ENCODE assay signal across 16 mouse cellular contexts in genomic region chr14:71142465-71142864, GRCm38 (mm10).
"Had no signal": no experiment of that assay in that cellular context is flagged by ENCODE, and none has a peak within 500 bp of the region (broad histone marks: within the 10 kb centered on the region; RNA-seq: fewer than 3 reads in every experiment).

No protein-coding gene starts in this region.

- H3K9ac ChIP-seq: neural tube, embryonic 12.5 days; neural tube, embryonic 13.5 days; neural tube, embryonic 15.5 days; stomach, embryonic 15.5 days had no signal

- H3K9me3 ChIP-seq: neural tube, embryonic 12.5 days; neural tube, embryonic 13.5 days; neural tube, embryonic 15.5 days; stomach, embryonic 15.5 days had no signal

- DNase-seq: retina, postnatal 1 day; right cerebral cortex, adult 18-20 months; right cerebral cortex, postnatal 14 days; right cerebral cortex, postnatal 25 days; right cerebral cortex, postnatal 4 days; spleen, adult 18-20 months; thymus, adult 2 months; thymus, postnatal 14 days; thymus, postnatal 25 days; thymus, postnatal 36 days; thymus, postnatal 4 days had no signal

- H3K4me1 ChIP-seq: neural tube, embryonic 12.5 days; neural tube, embryonic 13.5 days; neural tube, embryonic 15.5 days; stomach, embryonic 15.5 days had no signal

- H3K27ac ChIP-seq: neural tube, embryonic 12.5 days; neural tube, embryonic 13.5 days; neural tube, embryonic 15.5 days; stomach, embryonic 15.5 days; stomach, postnatal 0 days had no signal

- H3K36me3 ChIP-seq: neural tube, embryonic 12.5 days; neural tube, embryonic 13.5 days; neural tube, embryonic 15.5 days; stomach, embryonic 15.5 days had no signal

- H3K27me3 ChIP-seq: neural tube, embryonic 12.5 days; neural tube, embryonic 13.5 days; neural tube, embryonic 15.5 days; stomach, embryonic 15.5 days had no signal

- H3K4me3 ChIP-seq: neural tube, embryonic 12.5 days; neural tube, embryonic 13.5 days; neural tube, embryonic 15.5 days; stomach, embryonic 15.5 days had no signal
